Mouse (Mus musculus): ENCODE data around the gene Chrm4. TPM values are rescaled to one million over a fixed set of nuclear protein-coding genes. Genes with fewer than 3 reads are reported as not detected.

The Chrm4 gene
- polyA plus RNA-seq, 1 experiment from 2014 or later: 1.4 TPM

GRCm38 (mm10) chr2:91945483-91945882, 18.4 kb downstream of the Chrm4 start, which contains the start of gene Gm9821:
Gene Gm9821, plus strand, starts transcription at chr2:91945703.
- Histone ChIP-seq H3K9ac (replicated peaks; ENCODE audit: low read depth, low read length) (no peak within 1 kb of the TSS), H3K27ac (ENCODE audit: low read depth, low read length) (no peak within 1 kb of the TSS)

GRCm38 (mm10) chr2:91946836-91947235, 19.8 kb downstream of the Chrm4 start:
- Histone ChIP-seq H3K4me1 (ENCODE audit: control insufficient read depth, insufficient read depth, low read length) (peaks cover 25% of the 10 kb centered on the region), H3K27me3 (ENCODE audit: control insufficient read depth, insufficient read depth, low read length) (no peaks in the 10 kb centered on the region), H3K4me2 (ENCODE audit: low read depth, low read length) (no peak overlapping the region), H3K9me3 (ENCODE audit: control insufficient read depth, low read length) (no peaks in the 10 kb centered on the region), H3K36me3 (ENCODE audit: control insufficient read depth, insufficient read depth, low read length) (no peaks in the 10 kb centered on the region), H3K4me3 (ENCODE audit: low read depth, low read length) (no peak overlapping the region), H3K27ac (ENCODE audit: low read depth, low read length) (no peak overlapping the region), H3K9ac (replicated peaks; ENCODE audit: low read depth, low read length) (no peak overlapping the region; the same call in 1 of the 2 replicates)
- ATAC-seq (ENCODE audit: low read depth): no peak
- WGBS: 54% methylated on average over 6 of the region's 6 CpGs

More at GRCm38 (mm10) chr2:91945483-91945882, 18.4 kb downstream of the Chrm4 start, which contains the start of gene Gm9821:
- no peak for ATAC-seq (ENCODE audit: low read depth)
- no peak within 1 kb of the TSS for H3K4me2 ChIP-seq (ENCODE audit: low read depth, low read length)
- no peaks in the 10 kb centered on the region for H3K27me3 ChIP-seq (ENCODE audit: control insufficient read depth, insufficient read depth, low read length)
- peaks cover 21% of the 10 kb centered on the region for H3K4me1 ChIP-seq (ENCODE audit: control insufficient read depth, insufficient read depth, low read length)
- H3K9me3 ChIP-seq (ENCODE audit: control insufficient read depth, low read length): no peaks in the 10 kb centered on the region
- 86% methylated on average over 16 of the region's 18 CpGs for WGBS
- no peaks in the 10 kb centered on the region for H3K36me3 ChIP-seq (ENCODE audit: control insufficient read depth, insufficient read depth, low read length)
- no peak within 1 kb of the TSS for H3K4me3 ChIP-seq (ENCODE audit: low read depth, low read length)

- Histone ChIP-seq H3K4me2 (ENCODE audit: low read depth, low read length) (no peak overlapping the region), H3K27ac (ENCODE audit: low read depth, low read length) (0 out of 2 replicates have a peak overlapping the region, but pooled peaks have one; percentile 22), H3K9ac (replicated peaks; ENCODE audit: low read depth, low read length) (0 out of 2 replicates have a peak overlapping the region, but pooled peaks have one; percentile 16), H3K36me3 (ENCODE audit: control insufficient read depth, insufficient read depth, low read length) (no peaks in the 10 kb centered on the region), H3K9me3 (ENCODE audit: control insufficient read depth, low read length) (no peaks in the 10 kb centered on the region), H3K4me3 (ENCODE audit: low read depth, low read length) (no peak overlapping the region), H3K27me3 (ENCODE audit: control insufficient read depth, insufficient read depth, low read length) (no peaks in the 10 kb centered on the region), H3K4me1 (ENCODE audit: control insufficient read depth, insufficient read depth, low read length) (peaks cover 25% of the 10 kb centered on the region)
- ATAC-seq (ENCODE audit: low read depth): no peak
- 53% methylated on average over 11 of the region's 11 CpGs for WGBS
These were observed 20.5 kb downstream of the Chrm4 start for GRCm38 (mm10) chr2:91947397-91948150.

GRCm38 (mm10) chr2:91948151-91948509, 21.1 kb downstream of the Chrm4 start:
- ATAC-seq (ENCODE audit: low read depth): no peak
- Histone ChIP-seq H3K4me3 (ENCODE audit: low read depth, low read length) (no peak overlapping the region), H3K4me2 (ENCODE audit: low read depth, low read length) (no peak overlapping the region), H3K27ac (ENCODE audit: low read depth, low read length) (no peak overlapping the region), H3K27me3 (ENCODE audit: control insufficient read depth, insufficient read depth, low read length) (no peaks in the 10 kb centered on the region), H3K36me3 (ENCODE audit: control insufficient read depth, insufficient read depth, low read length) (no peaks in the 10 kb centered on the region), H3K4me1 (ENCODE audit: control insufficient read depth, insufficient read depth, low read length) (peaks cover 25% of the 10 kb centered on the region), H3K9me3 (ENCODE audit: control insufficient read depth, low read length) (no peaks in the 10 kb centered on the region), H3K9ac (replicated peaks; ENCODE audit: low read depth, low read length) (no peak overlapping the region)
- 86% methylated on average over 6 of the region's 6 CpGs for WGBS

GRCm38 (mm10) chr2:91948792-91949241, 21.8 kb downstream of the Chrm4 start:
- no peak for ATAC-seq (ENCODE audit: low read depth)
- Histone ChIP-seq H3K4me1 (ENCODE audit: control insufficient read depth, insufficient read depth, low read length) (peaks cover 25% of the 10 kb centered on the region), H3K27me3 (ENCODE audit: control insufficient read depth, insufficient read depth, low read length) (no peaks in the 10 kb centered on the region), H3K4me3 (ENCODE audit: low read depth, low read length) (no peak overlapping the region), H3K27ac (ENCODE audit: low read depth, low read length) (no peak overlapping the region), H3K4me2 (ENCODE audit: low read depth, low read length) (no peak overlapping the region), H3K9ac (replicated peaks; ENCODE audit: low read depth, low read length) (no peak overlapping the region), H3K36me3 (ENCODE audit: control insufficient read depth, insufficient read depth, low read length) (no peaks in the 10 kb centered on the region), H3K9me3 (ENCODE audit: control insufficient read depth, low read length) (no peaks in the 10 kb centered on the region)
- WGBS: 56% methylated on average over 3 of the region's 3 CpGs

- peak; percentile 25; the same call in 1 of the 2 replicates for ATAC-seq (ENCODE audit: low read depth)
- Histone ChIP-seq H3K4me3 (ENCODE audit: low read depth, low read length) (no peak overlapping the region), H3K4me1 (ENCODE audit: control insufficient read depth, insufficient read depth, low read length) (peaks cover 25% of the 10 kb centered on the region), H3K4me2 (ENCODE audit: low read depth, low read length) (peak overlapping the region; percentile 30; the same call in 1 of the 2 replicates), H3K36me3 (ENCODE audit: control insufficient read depth, insufficient read depth, low read length) (no peaks in the 10 kb centered on the region), H3K9ac (replicated peaks; ENCODE audit: low read depth, low read length) (peak overlapping the region; percentile 32; the same call in 1 of the 2 replicates), H3K27ac (ENCODE audit: low read depth, low read length) (peak overlapping the region; percentile 69), H3K27me3 (ENCODE audit: control insufficient read depth, insufficient read depth, low read length) (no peaks in the 10 kb centered on the region), H3K9me3 (ENCODE audit: control insufficient read depth, low read length) (no peaks in the 10 kb centered on the region)
- 67% methylated on average over 16 of the region's 17 CpGs for WGBS
These were observed 22.6 kb downstream of the Chrm4 start for GRCm38 (mm10) chr2:91949411-91950274.

- peaks cover 25% of the 10 kb centered on the region for H3K4me1 ChIP-seq (ENCODE audit: control insufficient read depth, insufficient read depth, low read length)
These were observed 23.4 kb downstream of the Chrm4 start for GRCm38 (mm10) chr2:91950275-91951085.

GRCm38 (mm10) chr2:91953825-91954224, 26.8 kb downstream of the Chrm4 start:
- Histone ChIP-seq H3K27ac (ENCODE audit: low read depth, low read length) (no peak overlapping the region), H3K36me3 (ENCODE audit: control insufficient read depth, insufficient read depth, low read length) (no peaks in the 10 kb centered on the region), H3K4me2 (ENCODE audit: low read depth, low read length) (no peak overlapping the region), H3K4me3 (ENCODE audit: low read depth, low read length) (no peak overlapping the region), H3K9me3 (ENCODE audit: control insufficient read depth, low read length) (no peaks in the 10 kb centered on the region), H3K4me1 (ENCODE audit: control insufficient read depth, insufficient read depth, low read length) (peaks cover 26% of the 10 kb centered on the region), H3K9ac (replicated peaks; ENCODE audit: low read depth, low read length) (no peak overlapping the region), H3K27me3 (ENCODE audit: control insufficient read depth, insufficient read depth, low read length) (no peaks in the 10 kb centered on the region)
- no peak for ATAC-seq (ENCODE audit: low read depth)
- 19% methylated on average over 5 of the region's 5 CpGs for WGBS

More at GRCm38 (mm10) chr2:91950275-91951085, 23.4 kb downstream of the Chrm4 start:
- Histone ChIP-seq H3K27me3 (ENCODE audit: control insufficient read depth, insufficient read depth, low read length) (no peaks in the 10 kb centered on the region), H3K9me3 (ENCODE audit: control insufficient read depth, low read length) (no peaks in the 10 kb centered on the region), H3K4me2 (ENCODE audit: low read depth, low read length) (peak overlapping the region; percentile 30; the same call in 1 of the 2 replicates), H3K27ac (ENCODE audit: low read depth, low read length) (peak overlapping the region; percentile 69; the same call in 1 of the 2 replicates), H3K36me3 (ENCODE audit: control insufficient read depth, insufficient read depth, low read length) (no peaks in the 10 kb centered on the region), H3K4me3 (ENCODE audit: low read depth, low read length) (no peak overlapping the region), H3K9ac (replicated peaks; ENCODE audit: low read depth, low read length) (0 out of 2 replicates have a peak overlapping the region, but pooled peaks have one; percentile 32)
- WGBS: 14% methylated on average over 14 of the region's 15 CpGs
- ATAC-seq (ENCODE audit: low read depth): peak; percentile 50; the same call in 1 of the 2 replicates
